Mouse (Mus musculus) kidney, postnatal 0 days (tissue): ENCODE results near the gene Usp47. TPM values are rescaled to one million over a fixed set of nuclear protein-coding genes. Genes with fewer than 3 reads are reported as not detected.
A peak's percentile ranks its signal among the peaks of the same experiment; 100 is the strongest.

Experiments used
- ATAC-seq: fragments of 200-750 bp; cut with Nextera tagmentation; replicated peaks from 2 replicates; pipeline ENCODE4 v1.8.0; 2017; ENCODE audit warnings: low read depth, moderate number of reproducible peaks, moderate TSS enrichment, moderate library complexity; ENCODE audit not compliant: low FRiP score
- DNase-seq: peaks from one replicate; pipeline ENCODE4 v3.0.0-alpha.2; 2016; ENCODE audit warnings: low spot score
- H3K27ac ChIP-seq: fragments of 300-500 bp; sonication (generic); 2 replicates; pipeline ENCODE4 v1.5.1; 2014; ENCODE audit warnings: mild to moderate bottlenecking
- H3K27me3 ChIP-seq: fragments of 300-500 bp; sonication (generic); 2 replicates; pipeline ENCODE4 v1.6.1; 2014; ENCODE audit warnings: low read length, mixed read lengths; ENCODE audit not compliant: insufficient read depth
- H3K36me3 ChIP-seq: fragments of 300-500 bp; sonication (generic); 2 replicates; pipeline ENCODE4 v1.6.1; 2014; ENCODE audit warnings: low read length, mixed read lengths; ENCODE audit not compliant: insufficient read depth
- H3K4me1 ChIP-seq: fragments of 300-500 bp; sonication (generic); replicated peaks from 2 replicates; pipeline ENCODE4 v1.6.1; 2014; ENCODE audit warnings: antibody characterized with exemption, low read length, mixed read lengths; ENCODE audit not compliant: insufficient read depth
- H3K4me2 ChIP-seq: fragments of 300-500 bp; sonication (generic); 2 replicates; pipeline ENCODE4 v1.6.1; 2014; ENCODE audit warnings: mild to moderate bottlenecking, low read length, moderate library complexity, mixed read lengths
- H3K4me3 ChIP-seq: fragments of 300-500 bp; sonication (generic); replicated peaks from 2 replicates; pipeline ENCODE4 v1.5.1; 2014; ENCODE audit warnings: low read depth, low read length
- H3K9ac ChIP-seq: fragments of 300-500 bp; sonication (generic); 2 replicates; pipeline ENCODE4 v1.6.1; 2014; ENCODE audit warnings: low read depth, low read length
- H3K9me3 ChIP-seq: fragments of 300-500 bp; sonication (generic); replicated peaks from 2 replicates; pipeline ENCODE4 v1.6.1; 2016; ENCODE audit warnings: low read length, inconsistent platforms, mixed read lengths
- CTCF ChIP-seq: IDR thresholded peaks from 2 replicates; pipeline ENCODE4 v1.5.1; 2016; ENCODE audit warnings: antibody characterized with exemption, low read depth, mild to moderate bottlenecking, moderate library complexity
- WGBS: fragments of 180-500 bp; shearing (Covaris S2); extraction: QIAGEN DNeasy Blood & Tissue Kit; methylation state at CpG from one replicate; pipeline ENCODE4 v1.1.7; 2014; 5-methylcytosine and 5-hydroxymethylcytosine counted together
- polyA plus RNA-seq: library from polyadenylated mRNA; unstranded; fragments of >200 nt; fragmentation: Nextera tagmentation; extraction: Ambion mirVana; gene quantifications from 2 replicates; pipeline ENCODE4 v1.2.1, GENCODE M21; 2015

Gene Usp47
- polyA plus RNA-seq, 1 experiment from 2014 or later: 37.3 TPM

DNA sequence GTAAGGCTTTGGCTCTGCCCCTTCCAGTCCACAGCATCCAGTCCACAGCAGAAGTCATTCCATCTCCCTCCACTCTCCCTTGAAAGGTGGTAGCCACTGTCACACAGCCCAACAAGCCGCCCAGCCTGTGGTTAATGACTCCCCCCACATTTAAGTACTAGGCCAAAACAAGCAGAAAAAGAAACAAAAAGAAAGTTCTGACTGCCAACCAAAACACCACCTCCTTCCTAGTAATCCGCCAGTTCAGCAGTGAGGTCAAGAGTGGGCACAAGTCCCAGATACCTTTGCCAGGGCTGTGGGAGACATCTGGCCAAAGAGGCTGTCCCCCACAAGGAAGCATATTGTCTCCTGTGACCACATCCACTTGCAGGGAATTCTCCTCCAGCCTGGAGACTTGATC, 124.7 kb downstream of the Usp47 start:
- DNase-seq (no peak), ATAC-seq (no peak)
- Histone ChIP-seq H3K4me3 (no peak overlapping the region), H3K36me3 (no peaks in the 10 kb centered on the region), H3K9ac (no peak overlapping the region), H3K9me3 (no peaks in the 10 kb centered on the region), H3K4me1 (peaks cover 2% of the 10 kb centered on the region; the same call in 1 of the 2 replicates), H3K27me3 (no peaks in the 10 kb centered on the region), H3K27ac (no peak overlapping the region), H3K4me2 (no peak overlapping the region)
- 45% methylated on average over 2 of the region's 2 CpGs for WGBS
- TF ChIP-seq CTCF: no peak

DNA sequence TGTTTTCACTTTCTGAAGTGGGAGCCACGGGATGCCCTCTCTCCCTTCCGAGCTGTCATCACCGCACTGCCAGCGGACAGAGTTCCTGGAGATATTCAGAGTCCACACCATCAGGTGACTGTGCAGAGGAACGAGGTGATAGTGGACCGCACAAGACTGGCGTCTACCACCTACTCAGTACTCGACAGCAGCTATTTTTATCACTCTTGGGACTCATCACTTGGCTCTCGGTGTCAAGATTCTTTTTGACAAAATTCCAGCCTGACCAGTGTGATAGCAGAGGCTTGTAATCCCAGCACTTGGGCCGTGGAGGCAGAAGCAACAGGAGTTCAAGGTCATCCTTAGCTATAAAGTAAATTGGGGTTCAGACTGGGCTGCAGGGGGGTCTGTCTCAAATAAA, 125.8 kb downstream of the Usp47 start:
- ATAC-seq (no peak), DNase-seq (no peak)
- H3K4me1 ChIP-seq: no peaks in the 10 kb centered on the region
- no peak overlapping the region for H3K9ac ChIP-seq
- H3K4me3 ChIP-seq: no peak overlapping the region
- no peaks in the 10 kb centered on the region for H3K9me3 ChIP-seq
- WGBS: 84% methylated on average over 10 of the region's 10 CpGs
- H3K27me3 ChIP-seq: no peaks in the 10 kb centered on the region
- no peak overlapping the region for H3K27ac ChIP-seq
- no peak for TF ChIP-seq CTCF
- no peak overlapping the region for H3K4me2 ChIP-seq
- no peaks in the 10 kb centered on the region for H3K36me3 ChIP-seq

DNA sequence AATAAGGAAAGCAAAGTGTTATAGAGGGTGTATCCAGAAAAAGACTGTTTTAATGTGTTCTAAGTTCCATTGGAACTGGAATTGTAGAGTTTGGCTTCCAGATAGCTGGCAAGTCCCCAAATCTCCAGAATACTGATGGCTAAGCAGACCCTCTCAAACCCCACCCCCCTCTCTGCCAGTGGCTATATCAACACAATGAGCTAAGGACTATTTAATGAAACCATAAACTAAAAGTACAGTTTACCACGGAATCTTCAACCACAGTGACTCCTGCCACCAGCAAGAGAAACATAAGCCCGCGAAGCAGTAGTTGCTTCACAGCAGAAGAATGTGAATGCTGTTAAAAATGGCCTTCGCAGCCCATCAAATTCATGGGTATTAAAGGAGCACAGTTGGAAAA, 131.1 kb downstream of the Usp47 start:
- Histone ChIP-seq H3K27me3 (no peaks in the 10 kb centered on the region), H3K27ac (no peak overlapping the region), H3K9ac (no peak overlapping the region), H3K4me3 (no peak overlapping the region), H3K4me2 (no peak overlapping the region), H3K9me3 (no peaks in the 10 kb centered on the region), H3K36me3 (no peaks in the 10 kb centered on the region), H3K4me1 (peaks cover 13% of the 10 kb centered on the region)
- no peak for TF ChIP-seq CTCF
- no peak for ATAC-seq
- WGBS: 55% methylated on average over 4 of the region's 4 CpGs
- no peak for DNase-seq

DNA sequence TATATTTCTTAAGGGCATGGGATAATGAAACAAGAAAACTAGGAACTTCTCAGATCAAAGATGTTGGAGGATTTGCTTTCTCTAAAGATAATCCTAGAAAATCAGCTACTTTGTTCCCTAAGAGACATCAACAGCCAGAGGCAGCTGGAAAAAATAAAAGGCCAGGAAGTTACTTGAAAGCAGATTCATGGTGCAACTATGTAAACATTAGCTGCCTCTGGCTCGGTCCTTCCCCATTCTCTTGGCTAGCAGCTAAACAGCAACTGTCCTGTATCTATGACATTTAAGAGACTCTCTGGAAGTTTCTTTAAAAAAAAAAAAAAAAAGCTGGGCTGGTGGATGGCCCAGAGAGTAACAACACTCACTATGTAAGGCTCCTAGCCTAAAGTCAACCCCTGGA, 131.9 kb downstream of the Usp47 start:
- H3K9ac ChIP-seq: no peak overlapping the region
- DNase-seq (peak; percentile 81), ATAC-seq (no peak)
- H3K9me3 ChIP-seq: no peaks in the 10 kb centered on the region
- TF ChIP-seq CTCF: no peak
- no peak overlapping the region for H3K4me2 ChIP-seq
- 20% methylated on average over 1 of the region's 1 CpGs for WGBS
- H3K27ac ChIP-seq: no peak overlapping the region; the same call in 1 of the 2 replicates
- no peaks in the 10 kb centered on the region for H3K36me3 ChIP-seq
- no peaks in the 10 kb centered on the region for H3K27me3 ChIP-seq
- H3K4me3 ChIP-seq: no peak overlapping the region
- peaks cover 13% of the 10 kb centered on the region for H3K4me1 ChIP-seq

DNA sequence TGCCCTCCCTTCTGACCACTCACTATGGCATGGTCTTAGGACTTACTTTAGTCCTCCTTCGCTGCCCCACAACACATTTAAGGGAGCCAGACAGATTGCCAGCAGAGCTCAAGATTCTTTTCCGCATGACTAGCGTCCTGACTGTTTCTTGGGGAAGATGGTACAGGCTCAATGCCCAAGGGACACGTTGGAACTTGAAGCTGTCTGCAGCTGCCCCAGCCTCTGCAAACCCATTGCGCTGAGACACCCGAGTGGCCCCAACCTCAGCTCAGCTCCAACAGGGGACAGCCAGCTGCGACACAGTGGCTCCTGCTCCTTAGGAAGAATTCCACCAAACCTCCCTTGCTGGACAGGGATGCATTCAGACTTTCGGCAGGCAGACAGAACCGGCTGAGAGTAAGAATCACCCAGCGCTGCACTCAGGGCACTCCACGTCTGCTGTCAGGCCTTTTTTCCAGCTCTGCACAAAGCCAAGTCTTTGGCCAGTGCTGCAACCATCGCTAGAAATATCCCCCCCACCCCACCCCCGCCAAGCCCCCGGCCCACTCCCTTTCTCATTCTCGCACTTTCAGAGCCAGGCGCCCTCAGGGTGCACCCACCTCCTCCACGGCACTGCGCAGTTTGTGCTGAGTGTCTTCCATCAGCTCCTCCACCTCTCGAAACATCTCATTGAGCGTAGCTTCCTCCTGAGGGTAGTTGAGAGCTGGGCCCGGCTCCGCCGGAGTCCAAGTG, 134.4 kb downstream of the Usp47 start:
- Histone ChIP-seq H3K27me3 (no peaks in the 10 kb centered on the region), H3K36me3 (no peaks in the 10 kb centered on the region), H3K9ac (peak overlapping the region; percentile 58), H3K4me3 (peak overlapping the region; percentile 48), H3K9me3 (no peaks in the 10 kb centered on the region), H3K4me2 (peak overlapping the region; percentile 66), H3K4me1 (peaks cover 13% of the 10 kb centered on the region), H3K27ac (peak overlapping the region; percentile 60; the same call in 1 of the 2 replicates)
- no peak for TF ChIP-seq CTCF
- peak; percentile 22 for ATAC-seq
- 10% methylated on average over 23 of the region's 23 CpGs for WGBS
- peak; percentile 39 for DNase-seq

DNA sequence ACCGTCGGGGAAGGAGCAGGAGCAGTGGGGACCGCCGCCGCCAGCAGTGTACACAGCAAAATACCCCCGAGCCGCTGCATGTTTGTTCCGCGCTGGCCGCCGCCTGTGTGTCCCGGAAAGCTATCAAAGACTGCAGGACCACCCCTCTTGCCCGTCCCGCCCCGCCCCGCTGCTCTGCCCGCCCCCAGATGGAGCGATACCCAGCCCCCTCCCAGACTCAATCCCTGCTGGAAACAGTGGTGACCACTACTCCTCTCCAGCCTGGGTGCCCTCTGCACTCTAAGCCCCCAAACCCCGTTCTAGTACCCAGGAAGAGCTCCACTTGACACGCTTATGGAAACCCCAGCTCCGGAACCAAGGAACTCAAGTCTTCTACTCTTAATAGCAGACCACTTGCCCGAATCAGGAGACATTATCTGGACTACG, 135.0 kb downstream of the Usp47 start:
- no peaks in the 10 kb centered on the region for H3K36me3 ChIP-seq
- H3K27ac ChIP-seq: peak overlapping the region; percentile 60; the same call in 1 of the 2 replicates
- DNase-seq: peak; percentile 67
- H3K4me1 ChIP-seq: peaks cover 13% of the 10 kb centered on the region
- H3K9ac ChIP-seq: peak overlapping the region; percentile 58
- peak; percentile 47 for ATAC-seq
- 1% methylated on average over 23 of the region's 23 CpGs for WGBS
- peak overlapping the region; percentile 66 for H3K4me2 ChIP-seq
- no peak for TF ChIP-seq CTCF
- H3K9me3 ChIP-seq: no peaks in the 10 kb centered on the region
- peak overlapping the region; percentile 48 for H3K4me3 ChIP-seq
- H3K27me3 ChIP-seq: no peaks in the 10 kb centered on the region
